Mouse (Mus musculus): Measurements from ENCODE around the gene Gna11.

The Gna11 gene

GRCm38 (mm10) chr10:81545161-81545747, at the start of gene Gna11:
TSS of gene Gna11 (minus strand) at chr10:81545190.
- CTCF ChIA-PET = no interaction called here

GRCm38 (mm10) chr10:81593935-81594334, 48.9 kb upstream of the Gna11 start:
- CTCF ChIA-PET = no interaction called here

GRCm38 (mm10) chr10:81593223-81593622, 48.2 kb upstream of the Gna11 start:
- CTCF ChIA-PET = no interaction called here

- CTCF ChIA-PET = no interaction called here
Measured at GRCm38 (mm10) chr10:81592631-81593030, 47.6 kb upstream of the Gna11 start.

GRCm38 (mm10) chr10:81591846-81592245, 46.9 kb upstream of the Gna11 start:
- CTCF ChIA-PET = no interaction called here

GRCm38 (mm10) chr10:81588739-81589138, 43.7 kb upstream of the Gna11 start:
- CTCF ChIA-PET = no interaction called here

GRCm38 (mm10) chr10:81583347-81583746, 38.4 kb upstream of the Gna11 start:
- CTCF ChIA-PET = no interaction called here

GRCm38 (mm10) chr10:81580441-81581070, 35.6 kb upstream of the Gna11 start:
- CTCF ChIA-PET = no interaction called here

GRCm38 (mm10) chr10:81579967-81580366, 35.0 kb upstream of the Gna11 start:
- CTCF ChIA-PET = no interaction called here

GRCm38 (mm10) chr10:81575695-81576094, 30.7 kb upstream of the Gna11 start:
- CTCF ChIA-PET = interaction anchor here (0.6 kb wide), 1 partner anchor 27 kb away, joined by 13 read pairs; no protein-coding TSS in a partner anchor

GRCm38 (mm10) chr10:81575208-81575631, 30.2 kb upstream of the Gna11 start:
- CTCF ChIA-PET = interaction anchor here (0.5 kb wide), 1 partner anchor 14 kb away, joined by 3 read pairs; no protein-coding TSS in a partner anchor

GRCm38 (mm10) chr10:81574081-81575056, 29.4 kb upstream of the Gna11 start, which contains the start of gene Tle2:
TSS of gene Tle2 (plus strand) at chr10:81574561.
- CTCF ChIA-PET = interaction anchor here (0.5 to 1.2 kb wide), 2 partner anchors 10 to 14 kb away, joined by 3 to 5 read pairs; no protein-coding TSS in a partner anchor

GRCm38 (mm10) chr10:81572975-81573374, 28.0 kb upstream of the Gna11 start:
- CTCF ChIA-PET = no interaction called here

GRCm38 (mm10) chr10:81572133-81572671, 27.2 kb upstream of the Gna11 start:
- CTCF ChIA-PET = no interaction called here

- CTCF ChIA-PET = interaction anchor here (1.3 to 1.5 kb wide), 2 partner anchors 29 to 34 kb away, joined by 3 to 4 read pairs; partner anchors contain the start of gene Tle6
Measured at GRCm38 (mm10) chr10:81571501-81571876, 26.5 kb upstream of the Gna11 start.

GRCm38 (mm10) chr10:81570831-81571500, 26.0 kb upstream of the Gna11 start:
- CTCF ChIA-PET = interaction anchor here (0.6 to 1.5 kb wide), 3 partner anchors 29 to 137 kb away, joined by 3 to 4 read pairs (median 4); partner anchors contain the start of gene Tle6

GRCm38 (mm10) chr10:81570238-81570800, 25.3 kb upstream of the Gna11 start:
- CTCF ChIA-PET = interaction anchor here (0.6 to 1.5 kb wide), 4 partner anchors 9 to 136 kb away, joined by 3 to 4 read pairs (median 4); partner anchors contain the start of gene Tle6

GRCm38 (mm10) chr10:81569507-81570237, 24.7 kb upstream of the Gna11 start:
- CTCF ChIA-PET = interaction anchor here (0.8 kb wide), 2 partner anchors 8 to 19 kb away, joined by 3 read pairs; no protein-coding TSS in a partner anchor

GRCm38 (mm10) chr10:81568381-81569191, 23.6 kb upstream of the Gna11 start:
- CTCF ChIA-PET = interaction anchor here (0.8 kb wide), 1 partner anchor 18 kb away, joined by 3 read pairs; no protein-coding TSS in a partner anchor

Data from spleen, embryonic (tissue).